Mouse (Mus musculus): Measurements from ENCODE around the gene Ccdc6. TPM values are rescaled to one million over a fixed set of nuclear protein-coding genes. Genes with fewer than 3 reads are reported as not detected.

Ccdc6 gene
- 11.1 and 11.9 TPM in 2 replicates for polyA plus RNA-seq (2012; rRNA removed)

GRCm38 (mm10) chr10:70096366-70097188, at the start of gene Ccdc6:
Gene Ccdc6, plus strand, starts transcription at chr10:70097121.

DNA sequence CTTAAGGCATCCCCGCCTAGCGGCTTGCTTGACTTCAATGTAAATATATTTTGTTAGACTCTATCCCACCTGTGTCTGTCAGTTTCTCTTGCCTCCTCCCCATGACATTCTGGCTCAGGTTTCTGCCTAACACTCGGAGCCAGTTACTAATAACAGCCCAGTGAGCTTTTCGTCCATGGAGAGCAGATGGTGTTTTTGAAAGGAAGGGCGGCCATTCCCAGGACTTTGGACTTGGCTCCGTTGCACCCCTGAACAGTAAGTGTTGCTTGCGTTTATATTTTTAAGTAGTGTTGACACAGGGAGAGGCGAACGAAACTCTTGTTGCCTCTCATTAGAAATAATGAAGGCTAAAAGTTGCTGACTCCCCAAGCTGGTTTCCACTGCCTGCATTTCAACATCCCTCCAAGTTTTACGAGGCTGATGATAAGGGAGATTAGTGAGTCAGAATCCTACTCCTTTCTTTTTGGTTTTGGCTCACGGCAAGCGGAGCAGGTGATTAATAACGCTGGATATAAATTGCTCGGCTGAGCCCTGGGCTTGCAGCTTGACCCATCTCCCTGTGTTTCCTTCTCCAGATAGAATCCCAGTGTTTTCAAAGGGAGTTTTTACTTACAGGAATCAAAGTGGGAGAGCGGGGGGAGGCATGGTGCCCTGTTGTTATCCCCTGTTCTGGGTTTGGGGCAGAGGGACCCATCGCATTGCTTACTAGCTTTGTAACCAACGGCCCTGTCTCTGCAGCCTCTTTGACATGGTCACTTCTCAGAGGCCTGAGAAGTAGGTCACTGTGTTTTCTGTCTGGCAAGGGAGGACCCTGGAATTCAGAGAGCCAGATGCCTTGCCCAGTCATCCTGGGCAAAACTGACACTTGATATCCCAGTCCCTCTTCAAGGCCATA, 107.8 kb downstream of the Ccdc6 start, which contains the start of gene Mrln:
Gene Mrln (plus strand): TSS at position 160 of the 895 bp plus-strand sequence.

Other genes with a start within 250 kb of the Ccdc6 start
- gene Mrln, start 107.5 kb downstream of the Ccdc6 start, polyA plus RNA-seq (2012; rRNA removed), result 0.24 and 0.39 TPM in 2 replicates
- gene Slc16a9, start 148.0 kb downstream of the Ccdc6 start, polyA plus RNA-seq (2012; rRNA removed), result 1.2 and 2.1 TPM in 2 replicates